Mouse (Mus musculus) testis, adult 2 months (tissue): ENCODE measurements around the gene Grap.

Experiments used
- CTCF ChIP-seq: fragments of 200-500 bp; IDR thresholded peaks from 2 replicates; pipeline ENCODE4 v1.5.1; 2012; ENCODE audit warnings: low read depth, mild to moderate bottlenecking, inconsistent platforms, low read length, moderate library complexity; ENCODE audit not compliant: control insufficient read depth, insufficient read depth, insufficient replicate concordance
- POLR2A ChIP-seq: fragments of 200-500 bp; IDR thresholded peaks from 2 replicates; pipeline ENCODE4 v1.6.1; 2012; ENCODE audit warnings: low read depth, mild to moderate bottlenecking, inconsistent platforms, low read length, moderate library complexity; ENCODE audit not compliant: control insufficient read depth

DNA sequence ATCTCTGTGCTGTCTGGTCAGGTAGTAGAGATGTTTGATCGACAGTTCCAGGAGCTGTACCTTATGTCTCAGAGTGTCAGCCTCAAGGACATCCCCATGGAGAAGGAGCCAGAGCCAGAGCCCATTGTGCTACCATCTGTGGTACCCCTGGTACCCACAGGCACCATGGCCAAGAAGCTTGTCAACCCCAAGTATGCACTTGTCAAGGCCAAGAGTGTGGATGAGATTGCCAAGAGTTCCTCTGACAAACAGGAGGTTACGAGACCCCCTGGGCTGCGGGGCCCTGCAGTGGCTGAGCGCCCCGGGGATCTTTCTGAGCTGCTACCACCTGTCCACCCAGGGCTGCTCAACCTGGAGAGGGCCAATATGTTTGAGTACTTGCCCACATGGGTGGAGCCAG is 49.4 kb downstream of the Grap start:
- TF ChIP-seq POLR2A (no peak), CTCF (no peak)
